Mouse (Mus musculus): ENCODE measurements around the gene Pigyl. TPM values are rescaled to one million over a fixed set of nuclear protein-coding genes. Genes with fewer than 3 reads are reported as not detected.

The Pigyl gene
- total RNA-seq, 2 experiments from 2014 or later, result 39.8 to 40.6 TPM

GRCm38 (mm10) chr9:22172318-22172717 lies 15.7 kb downstream of the Pigyl start:
- no peak for DNase-seq (ENCODE audit: low spot score in 2 of 2)

DNA sequence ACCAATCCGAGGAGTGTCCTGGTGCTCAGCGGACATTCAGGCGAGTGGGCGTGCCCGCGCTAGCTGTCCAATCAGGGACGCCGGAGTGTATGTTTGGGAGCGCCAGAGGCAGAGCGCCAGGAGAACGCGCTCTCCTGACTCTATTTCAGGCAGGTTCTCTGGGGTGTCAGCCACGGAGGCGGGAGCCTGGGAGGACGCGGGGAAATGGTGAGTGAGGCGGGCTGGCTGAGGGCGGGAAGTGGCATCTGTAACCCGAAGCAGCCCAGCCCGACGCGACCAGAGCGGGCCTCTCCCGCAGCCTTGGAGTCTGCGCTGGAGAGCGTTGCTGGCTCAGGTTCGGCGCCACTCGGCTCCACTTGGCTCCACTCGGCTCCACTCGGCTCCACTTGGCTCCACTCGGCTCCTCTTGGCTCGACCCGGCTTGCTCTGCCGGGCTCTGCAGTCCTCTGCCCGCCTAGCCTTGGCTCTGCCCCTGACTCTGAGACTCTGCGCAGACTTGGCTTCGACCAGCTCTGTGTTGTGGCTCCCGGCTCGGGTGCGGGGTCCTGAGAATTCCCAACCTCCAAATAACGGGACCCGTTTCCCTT lies 31.5 kb downstream of the Pigyl start, which contains the start of gene Zfp872:
Gene Zfp872 (plus strand): TSS at position 66 of the 587 bp plus-strand sequence.
- DNase-seq (ENCODE audit: low spot score in 2 of 2), result peak; percentile 29 to 35

DNA sequence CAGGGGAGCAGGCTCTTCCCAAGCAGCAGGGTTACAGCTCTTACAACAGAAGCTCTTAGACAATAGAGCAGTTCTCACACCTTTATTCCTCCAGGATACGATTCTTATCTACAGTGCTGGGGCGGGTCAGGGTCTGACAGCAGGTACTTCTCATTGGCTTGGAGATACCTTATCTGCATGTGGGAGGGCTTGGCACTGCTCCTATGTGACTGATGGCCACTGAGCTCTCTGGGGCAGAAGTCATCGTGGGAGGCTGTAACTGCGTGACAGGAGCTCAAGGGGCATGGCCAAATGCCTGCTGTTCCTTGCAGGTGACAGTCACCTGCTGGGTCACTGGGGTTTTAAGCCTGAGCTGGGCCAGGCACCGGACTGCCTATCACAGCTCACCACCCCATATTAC lies 39.8 kb downstream of the Pigyl start:
- no peak for DNase-seq (ENCODE audit: low spot score in 2 of 2)

Small RNA genes within 50 kb of the gene (microRNA-seq; reads per million reads assigned to microRNA genes)
- gene Mir7084, result 0.42 to 0.50 reads per million in 2 experiments

Other genes with a start within 250 kb of the Pigyl start
- gene Rab3d, start 238.7 kb upstream of the Pigyl start, total RNA-seq (2021), result 10 to 100 TPM; 13.8 to 14.0 TPM
- 10 to 100 TPM; 18.3 to 18.8 TPM for gene Ccdc159, start 229.4 kb upstream of the Pigyl start, total RNA-seq (2021)
- gene Tmem205, start 229.3 kb upstream of the Pigyl start, total RNA-seq (2021), result 10 to 100 TPM; 33.5 to 39.8 TPM
- gene Plppr2, start 219.8 kb upstream of the Pigyl start, total RNA-seq (2021), result 100 to 1,000 TPM; 171 to 178 TPM
- gene Swsap1, start 201.1 kb upstream of the Pigyl start, total RNA-seq (2021), result 10 to 100 TPM; 13.1 to 14.1 TPM
- 10 to 100 TPM; 10.7 to 12.9 TPM for gene Epor, start 193.3 kb upstream of the Pigyl start, total RNA-seq (2021)
- 1 to 10 TPM; 3.7 to 4.0 TPM for gene Rgl3, start 167.4 kb upstream of the Pigyl start, total RNA-seq (2021)
- gene Ccdc151, start 154.2 kb upstream of the Pigyl start, total RNA-seq (2021), result 1 to 10 TPM; 8.1 TPM
- gene Prkcsh, start 154.0 kb upstream of the Pigyl start, total RNA-seq (2021), result 10 to 100 TPM; 91.4 to 95.1 TPM
- 100 to 1,000 TPM; 144 TPM for gene Elavl3, start 104.8 kb upstream of the Pigyl start, total RNA-seq (2021)
- gene Gm49318, start 85.6 kb upstream of the Pigyl start, total RNA-seq (2021), result 1 to 10 TPM; 1.4 to 3.8 TPM
- 10 to 100 TPM; 19.8 to 21.1 TPM for gene Zfp653, start 85.5 kb upstream of the Pigyl start, total RNA-seq (2021)
- gene Ecsit, start 71.4 kb upstream of the Pigyl start, total RNA-seq (2021), result 10 to 100 TPM; 43.0 to 49.9 TPM
- gene Cnn1, start 57.6 kb upstream of the Pigyl start, total RNA-seq (2021), result under 1 TPM; 0.56 to 0.87 TPM
- 10 to 100 TPM; 64.7 to 65.0 TPM for gene Elof1, start 39.7 kb upstream of the Pigyl start, total RNA-seq (2021)
- under 1 TPM; 0.59 to 0.63 TPM for gene Acp5, start 21.1 kb upstream of the Pigyl start, total RNA-seq (2021)
- not detected for gene Zfp872, start 31.2 kb downstream of the Pigyl start, total RNA-seq (2021)
- 10 to 100 TPM; 20.4 to 21.0 TPM for gene Zfp809, start 68.9 kb downstream of the Pigyl start, total RNA-seq (2021)
- 1 to 10 TPM; 4.3 to 4.4 TPM for gene Zfp599, start 103.0 kb downstream of the Pigyl start, total RNA-seq (2021)
- gene Zfp810, start 150.8 kb downstream of the Pigyl start, total RNA-seq (2021), result 10 to 100 TPM; 13.5 to 15.2 TPM
- 10 to 100 TPM; 11.7 to 13.7 TPM for gene Anln, start 232.3 kb downstream of the Pigyl start, total RNA-seq (2021)

All from left cerebral cortex, adult 18-20 months (tissue).